Mouse (Mus musculus): ENCODE measurements around the gene Dpm3.

DNA sequence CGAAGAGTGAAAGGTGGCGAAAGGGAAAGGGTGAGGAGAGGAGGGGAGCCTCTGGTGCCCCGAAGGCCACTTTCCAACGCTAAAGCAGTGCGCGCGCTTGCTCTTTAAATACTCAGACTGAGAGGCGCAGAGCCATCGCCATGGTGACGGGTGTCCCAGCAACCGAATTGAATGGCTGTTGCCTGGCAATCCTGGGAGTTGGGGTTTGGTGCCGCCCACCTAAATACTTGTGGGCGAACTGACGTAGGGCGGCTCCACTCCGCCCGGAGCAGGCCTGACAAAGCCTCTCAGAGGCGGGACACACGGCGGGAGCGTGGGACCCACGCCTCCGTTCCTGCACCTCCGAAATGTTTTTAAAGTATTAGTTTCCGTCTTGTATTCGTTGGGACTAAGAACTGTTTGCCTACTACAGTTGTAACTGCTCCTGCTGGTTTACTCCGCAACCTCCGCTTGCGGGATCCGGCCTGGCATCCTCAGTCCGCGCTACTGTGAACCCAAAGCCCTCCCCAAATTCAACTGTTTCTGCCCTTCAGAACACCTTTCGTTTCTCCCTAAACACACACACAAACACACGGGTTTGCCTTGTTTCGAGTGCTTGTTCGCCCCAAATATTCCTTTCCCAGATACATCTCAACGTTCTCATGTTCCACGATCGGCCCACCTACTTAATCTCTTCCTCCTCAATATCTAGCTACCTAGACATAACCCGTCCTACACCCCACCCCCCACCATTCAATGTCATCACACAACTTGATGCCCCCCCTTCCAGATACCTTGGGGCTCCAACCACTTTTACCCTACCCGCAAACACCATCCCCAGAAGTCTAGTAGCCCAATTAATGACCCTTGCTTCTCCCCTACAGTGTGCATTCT lies 31.6 kb upstream of the Dpm3 start:
- TF ChIP-seq MAX (IDR thresholded peaks at IDR 0.05) (no peak), USF1 (IDR thresholded peaks at IDR 0.05; ENCODE audit: low read depth) (no peak), CTCF (IDR thresholded peaks at IDR 0.05; ENCODE audit: control insufficient read depth, insufficient read depth, insufficient read length) (no peak), FOSL1 (IDR thresholded peaks at IDR 0.05; ENCODE audit: insufficient read depth, low read length, poor library complexity, severe bottlenecking) (no peak), MYOG (IDR thresholded peaks at IDR 0.05; ENCODE audit: control insufficient read depth, extremely low read depth, insufficient read length) (no peak)
